Mouse (Mus musculus): ENCODE results near the gene Ppp1r9a. TPM values are rescaled to one million over a fixed set of nuclear protein-coding genes. Genes with fewer than 3 reads are reported as not detected.
A peak's percentile ranks its signal among the peaks of the same experiment; 100 is the strongest.
"Not testable (repeated sequence)": the region's sequence is repeated elsewhere in the genome, so short reads cannot be mapped to it uniquely, and the experiment has no call there.

Ppp1r9a gene
- 27.0 and 27.8 TPM in 2 replicates for polyA plus RNA-seq (2016; fragmentation: Nextera tagmentation; extraction: Ambion mirVana)

- peak within 1 kb of the TSS; percentile 68 for H3K4me3 ChIP-seq (replicated peaks)
- WGBS = under 1% methylated on average over 36 of the region's 49 CpGs
- H3K36me3 ChIP-seq = 0 out of 2 replicates have a peak, but pooled peaks cover 6% of the 10 kb centered on the region
- peak within 1 kb of the TSS; percentile 77 for H3K4me2 ChIP-seq
- ATAC-seq (ENCODE audit: insufficient number of reproducible peaks, insufficient read depth, low FRiP score, low TSS enrichment, low read depth) = peak; percentile 54
- peaks cover 11% of the 10 kb centered on the region; the same call in 1 of the 2 replicates for H3K4me1 ChIP-seq (replicated peaks)
- H3K27me3 ChIP-seq = no peaks in the 10 kb centered on the region
- no peaks in the 10 kb centered on the region for H3K9me3 ChIP-seq
- H3K9ac ChIP-seq (replicated peaks) = peak within 1 kb of the TSS; percentile 96
- H3K27ac ChIP-seq = peak within 1 kb of the TSS; percentile 95
Measured at GRCm38 (mm10) chr6:4902674-4903324, at the start of gene Ppp1r9a. Gene Ppp1r9a (plus strand): TSS chr6:4902917.

GRCm38 (mm10) chr6:4855236-4855635 is 47.5 kb upstream of the Ppp1r9a start:
- H3K36me3 ChIP-seq = no peaks in the 10 kb centered on the region
- H3K9me3 ChIP-seq = no peaks in the 10 kb centered on the region
- H3K9ac ChIP-seq (replicated peaks) = no peak overlapping the region
- no peak overlapping the region for H3K27ac ChIP-seq
- H3K27me3 ChIP-seq = no peaks in the 10 kb centered on the region
- no peak overlapping the region for H3K4me2 ChIP-seq
- H3K4me3 ChIP-seq (replicated peaks) = no peak overlapping the region
- no peaks in the 10 kb centered on the region for H3K4me1 ChIP-seq (replicated peaks)
- ATAC-seq (ENCODE audit: insufficient number of reproducible peaks, insufficient read depth, low FRiP score, low TSS enrichment, low read depth) = no peak
- 73% methylated on average over 10 of the region's 10 CpGs for WGBS

GRCm38 (mm10) chr6:4856919-4857318 is 45.8 kb upstream of the Ppp1r9a start:
- 98% methylated on average over 11 of the region's 11 CpGs for WGBS
- no peaks in the 10 kb centered on the region for H3K36me3 ChIP-seq
- no peaks in the 10 kb centered on the region for H3K4me1 ChIP-seq (replicated peaks)
- no peak for ATAC-seq (ENCODE audit: insufficient number of reproducible peaks, insufficient read depth, low FRiP score, low TSS enrichment, low read depth)
- H3K4me3 ChIP-seq (replicated peaks) = no peak overlapping the region
- no peak overlapping the region for H3K4me2 ChIP-seq
- H3K27ac ChIP-seq = no peak overlapping the region
- no peaks in the 10 kb centered on the region for H3K27me3 ChIP-seq
- H3K9me3 ChIP-seq = no peaks in the 10 kb centered on the region
- no peak overlapping the region for H3K9ac ChIP-seq (replicated peaks)

GRCm38 (mm10) chr6:4884316-4884715 is 18.4 kb upstream of the Ppp1r9a start:
- H3K4me3 ChIP-seq (replicated peaks) = no peak overlapping the region
- no peaks in the 10 kb centered on the region for H3K4me1 ChIP-seq (replicated peaks)
- no peak overlapping the region for H3K27ac ChIP-seq
- H3K4me2 ChIP-seq = no peak overlapping the region
- 73% methylated on average over 3 of the region's 3 CpGs for WGBS
- no peak for ATAC-seq (ENCODE audit: insufficient number of reproducible peaks, insufficient read depth, low FRiP score, low TSS enrichment, low read depth)
- no peak overlapping the region for H3K9ac ChIP-seq (replicated peaks)
- no peaks in the 10 kb centered on the region for H3K27me3 ChIP-seq
- no peaks in the 10 kb centered on the region for H3K36me3 ChIP-seq
- no peaks in the 10 kb centered on the region for H3K9me3 ChIP-seq

GRCm38 (mm10) chr6:4889544-4889943 is 13.2 kb upstream of the Ppp1r9a start:
- Histone ChIP-seq H3K9me3 (no peaks in the 10 kb centered on the region), H3K4me3 (replicated peaks) (no peak overlapping the region), H3K27me3 (no peaks in the 10 kb centered on the region), H3K9ac (replicated peaks) (no peak overlapping the region), H3K4me1 (replicated peaks) (no peaks in the 10 kb centered on the region), H3K36me3 (no peaks in the 10 kb centered on the region), H3K27ac (no peak overlapping the region), H3K4me2 (no peak overlapping the region)
- 78% methylated on average over 9 of the region's 9 CpGs for WGBS
- no peak for ATAC-seq (ENCODE audit: insufficient number of reproducible peaks, insufficient read depth, low FRiP score, low TSS enrichment, low read depth)

GRCm38 (mm10) chr6:4892417-4892816 is 10.3 kb upstream of the Ppp1r9a start:
- H3K27me3 ChIP-seq = no peaks in the 10 kb centered on the region

GRCm38 (mm10) chr6:4893312-4893711 is 9.4 kb upstream of the Ppp1r9a start:
- H3K4me1 ChIP-seq (replicated peaks); ATAC-seq (ENCODE audit: insufficient number of reproducible peaks, insufficient read depth, low FRiP score, low TSS enrichment, low read depth); H3K9me3 ChIP-seq; H3K4me3 ChIP-seq (replicated peaks); H3K27me3 ChIP-seq; H3K36me3 ChIP-seq; H3K4me2 ChIP-seq; H3K27ac ChIP-seq; H3K9ac ChIP-seq (replicated peaks): not testable (repeated sequence)
- WGBS = 52% methylated on average over 12 of the region's 12 CpGs

More at GRCm38 (mm10) chr6:4892417-4892816, 10.3 kb upstream of the Ppp1r9a start:
- Histone ChIP-seq H3K4me3 (replicated peaks) (no peak overlapping the region), H3K9me3 (no peaks in the 10 kb centered on the region), H3K27ac (no peak overlapping the region; the same call in 1 of the 2 replicates), H3K4me2 (no peak overlapping the region), H3K9ac (replicated peaks) (no peak overlapping the region), H3K4me1 (replicated peaks) (no peaks in the 10 kb centered on the region), H3K36me3 (no peaks in the 10 kb centered on the region)
- 18% methylated on average over 11 of the region's 11 CpGs for WGBS
- ATAC-seq (ENCODE audit: insufficient number of reproducible peaks, insufficient read depth, low FRiP score, low TSS enrichment, low read depth) = peak; percentile 63; the same call in 1 of the 2 replicates

GRCm38 (mm10) chr6:4899906-4900305 is 2.8 kb upstream of the Ppp1r9a start:
- no peak for ATAC-seq (ENCODE audit: insufficient number of reproducible peaks, insufficient read depth, low FRiP score, low TSS enrichment, low read depth)
- WGBS = 80% methylated on average over 6 of the region's 6 CpGs
- H3K9ac ChIP-seq (replicated peaks) = no peak overlapping the region

GRCm38 (mm10) chr6:4903325-4904054 is 773 bp downstream of the Ppp1r9a start:
- ATAC-seq (ENCODE audit: insufficient number of reproducible peaks, insufficient read depth, low FRiP score, low TSS enrichment, low read depth) = peak; percentile 83
- WGBS = under 1% methylated on average over 43 of the region's 77 CpGs
- H3K4me1 ChIP-seq (replicated peaks) = peaks cover 14% of the 10 kb centered on the region; the same call in 1 of the 2 replicates

More at GRCm38 (mm10) chr6:4899906-4900305, 2.8 kb upstream of the Ppp1r9a start:
- no peaks in the 10 kb centered on the region for H3K27me3 ChIP-seq
- peaks cover 7% of the 10 kb centered on the region; the same call in 1 of the 2 replicates for H3K4me1 ChIP-seq (replicated peaks)
- no peak overlapping the region for H3K4me2 ChIP-seq
- H3K9me3 ChIP-seq = no peaks in the 10 kb centered on the region
- H3K27ac ChIP-seq = no peak overlapping the region
- H3K4me3 ChIP-seq (replicated peaks) = no peak overlapping the region
- H3K36me3 ChIP-seq = no peaks in the 10 kb centered on the region

GRCm38 (mm10) chr6:4904055-4904450 is 1.3 kb downstream of the Ppp1r9a start:
- 0 out of 2 replicates have a peak, but pooled peaks have one; percentile 28 for ATAC-seq (ENCODE audit: insufficient number of reproducible peaks, insufficient read depth, low FRiP score, low TSS enrichment, low read depth)
- H3K4me3 ChIP-seq (replicated peaks) = peak overlapping the region; percentile 68
- peak overlapping the region; percentile 95 for H3K27ac ChIP-seq
- 0 out of 2 replicates have a peak, but pooled peaks cover 6% of the 10 kb centered on the region for H3K36me3 ChIP-seq
- no peaks in the 10 kb centered on the region for H3K9me3 ChIP-seq
- H3K27me3 ChIP-seq = no peaks in the 10 kb centered on the region
- H3K4me2 ChIP-seq = peak overlapping the region; percentile 77
- peaks cover 19% of the 10 kb centered on the region for H3K4me1 ChIP-seq (replicated peaks)
- 3% methylated on average over 9 of the region's 9 CpGs for WGBS
- H3K9ac ChIP-seq (replicated peaks) = peak overlapping the region; percentile 96

More at GRCm38 (mm10) chr6:4903325-4904054, 773 bp downstream of the Ppp1r9a start:
- Histone ChIP-seq H3K4me2 (peak overlapping the region; percentile 77), H3K9ac (replicated peaks) (peak overlapping the region; percentile 96), H3K27me3 (no peaks in the 10 kb centered on the region), H3K9me3 (no peaks in the 10 kb centered on the region), H3K36me3 (0 out of 2 replicates have a peak, but pooled peaks cover 6% of the 10 kb centered on the region), H3K4me3 (replicated peaks) (peak overlapping the region; percentile 68), H3K27ac (peak overlapping the region; percentile 95)

GRCm38 (mm10) chr6:4910042-4910634 is 7.4 kb downstream of the Ppp1r9a start:
- Histone ChIP-seq H3K36me3 (peaks cover 12% of the 10 kb centered on the region; the same call in 1 of the 2 replicates), H3K27ac (no peak overlapping the region), H3K4me3 (replicated peaks) (no peak overlapping the region), H3K4me2 (no peak overlapping the region), H3K9ac (replicated peaks) (no peak overlapping the region), H3K27me3 (no peaks in the 10 kb centered on the region), H3K4me1 (replicated peaks) (peaks cover 17% of the 10 kb centered on the region), H3K9me3 (no peaks in the 10 kb centered on the region)
- ATAC-seq (ENCODE audit: insufficient number of reproducible peaks, insufficient read depth, low FRiP score, low TSS enrichment, low read depth) = no peak
- WGBS = 35% methylated on average over 10 of the region's 10 CpGs

All from limb, embryonic 12.5 days (tissue).